Mouse (Mus musculus): ENCODE data around the gene Amz1. TPM values are rescaled to one million over a fixed set of nuclear protein-coding genes. Genes with fewer than 3 reads are reported as not detected.

The Amz1 gene
- polyA plus RNA-seq, 1 experiment from 2014 or later = 1.3 TPM

DNA sequence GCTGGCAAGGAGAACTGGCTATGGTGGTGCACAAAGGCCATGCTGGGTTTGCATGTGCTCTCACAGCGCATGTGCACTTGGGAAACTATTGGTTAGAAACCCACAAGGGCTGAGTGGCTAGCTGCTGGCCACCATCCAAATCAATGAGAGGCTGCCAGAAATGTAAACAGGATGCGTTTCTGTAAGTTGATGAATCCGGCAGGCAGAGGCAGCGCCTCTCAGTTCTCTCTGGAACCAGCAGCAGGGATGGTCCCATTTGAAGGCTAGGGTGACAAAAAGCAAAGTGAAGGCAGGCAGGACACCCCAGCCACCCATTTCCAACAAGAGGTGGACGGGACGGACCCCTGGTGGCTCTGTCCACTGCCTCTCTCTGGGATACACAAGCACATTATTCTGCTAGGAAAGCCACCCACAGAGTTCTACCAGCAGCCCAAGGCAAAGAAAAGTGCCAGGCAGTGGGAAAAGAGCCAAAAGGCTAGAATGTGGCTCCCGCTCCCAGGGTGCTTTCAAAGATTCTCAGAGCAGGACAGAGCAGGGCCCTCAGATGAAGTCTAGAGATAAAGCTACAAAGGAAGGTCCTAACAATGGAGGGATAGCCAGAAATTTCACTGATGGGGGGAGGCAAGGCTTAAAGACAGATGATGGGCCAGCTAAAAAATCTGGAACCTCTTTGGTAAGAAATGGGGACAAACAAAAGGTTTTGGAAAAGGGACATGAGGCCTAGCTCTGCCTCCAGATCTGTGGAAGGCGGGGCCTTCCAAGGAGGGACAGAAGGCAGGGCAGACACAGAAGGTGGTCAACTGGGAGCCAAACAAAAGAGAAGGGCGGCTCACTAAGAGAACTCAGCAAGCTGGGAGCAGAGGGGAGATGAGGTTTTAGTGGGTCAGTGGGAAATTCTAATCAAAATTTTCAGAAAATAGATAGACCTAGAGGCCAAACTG is 67.3 kb downstream of the Amz1 start:
- no peak for ATAC-seq
- H3K9me3 ChIP-seq (ENCODE audit: control insufficient read depth) = no peaks in the 10 kb centered on the region
- H3K4me1 ChIP-seq (replicated peaks; ENCODE audit: control insufficient read depth, insufficient read depth, low read length) = peaks cover 11% of the 10 kb centered on the region; the same call in 1 of the 2 replicates
- H3K36me3 ChIP-seq (ENCODE audit: control insufficient read depth, insufficient read depth) = no peaks in the 10 kb centered on the region
- no peaks in the 10 kb centered on the region for H3K27me3 ChIP-seq (replicated peaks; ENCODE audit: control insufficient read depth, insufficient read depth, low read length)
- H3K4me2 ChIP-seq (replicated peaks; ENCODE audit: low read depth) = no peak overlapping the region
- peak overlapping the region; percentile 71 for H3K27ac ChIP-seq (ENCODE audit: low read depth, low read length)
- H3K4me3 ChIP-seq (ENCODE audit: low read depth, low read length) = no peak overlapping the region
- TF ChIP-seq CTCF (IDR thresholded peaks at IDR 0.05; ENCODE audit: low read depth) = peak; percentile 21; the same call in 1 of the 2 replicates
- 51% methylated on average over 9 of the region's 9 CpGs for WGBS
- H3K9ac ChIP-seq (ENCODE audit: low read depth, low read length) = no peak overlapping the region

GRCm38 (mm10) chr5:140792233-140792632 is 68.3 kb downstream of the Amz1 start:
- Histone ChIP-seq H3K9ac (ENCODE audit: low read depth, low read length) (no peak overlapping the region), H3K27ac (ENCODE audit: low read depth, low read length) (0 out of 2 replicates have a peak overlapping the region, but pooled peaks have one; percentile 5), H3K9me3 (ENCODE audit: control insufficient read depth) (no peaks in the 10 kb centered on the region), H3K4me3 (ENCODE audit: low read depth, low read length) (no peak overlapping the region), H3K27me3 (replicated peaks; ENCODE audit: control insufficient read depth, insufficient read depth, low read length) (no peaks in the 10 kb centered on the region), H3K36me3 (ENCODE audit: control insufficient read depth, insufficient read depth) (no peaks in the 10 kb centered on the region), H3K4me1 (replicated peaks; ENCODE audit: control insufficient read depth, insufficient read depth, low read length) (peaks cover 11% of the 10 kb centered on the region; the same call in 1 of the 2 replicates), H3K4me2 (replicated peaks; ENCODE audit: low read depth) (no peak overlapping the region)
- ATAC-seq = no peak
- no peak for TF ChIP-seq CTCF (IDR thresholded peaks at IDR 0.05; ENCODE audit: low read depth)
- WGBS = 37% methylated on average over 5 of the region's 5 CpGs

- Histone ChIP-seq H3K9ac (ENCODE audit: low read depth, low read length) (no peak overlapping the region), H3K27ac (ENCODE audit: low read depth, low read length) (no peak overlapping the region), H3K4me1 (replicated peaks; ENCODE audit: control insufficient read depth, insufficient read depth, low read length) (peaks cover 9% of the 10 kb centered on the region; the same call in 1 of the 2 replicates), H3K36me3 (ENCODE audit: control insufficient read depth, insufficient read depth) (no peaks in the 10 kb centered on the region), H3K4me3 (ENCODE audit: low read depth, low read length) (no peak overlapping the region), H3K9me3 (ENCODE audit: control insufficient read depth) (no peaks in the 10 kb centered on the region), H3K4me2 (replicated peaks; ENCODE audit: low read depth) (no peak overlapping the region), H3K27me3 (replicated peaks; ENCODE audit: control insufficient read depth, insufficient read depth, low read length) (no peaks in the 10 kb centered on the region)
- WGBS = 48% methylated on average over 3 of the region's 3 CpGs
- TF ChIP-seq CTCF (IDR thresholded peaks at IDR 0.05; ENCODE audit: low read depth) = no peak
- no peak for ATAC-seq
Observed at GRCm38 (mm10) chr5:140794753-140795152, 70.8 kb downstream of the Amz1 start.

- no peak overlapping the region for H3K9ac ChIP-seq (ENCODE audit: low read depth, low read length)
- WGBS = 50% methylated on average over 2 of the region's 2 CpGs
- H3K4me3 ChIP-seq (ENCODE audit: low read depth, low read length) = no peak overlapping the region
- H3K9me3 ChIP-seq (ENCODE audit: control insufficient read depth) = no peaks in the 10 kb centered on the region
- H3K4me2 ChIP-seq (replicated peaks; ENCODE audit: low read depth) = no peak overlapping the region
- no peaks in the 10 kb centered on the region for H3K36me3 ChIP-seq (ENCODE audit: control insufficient read depth, insufficient read depth)
- H3K27ac ChIP-seq (ENCODE audit: low read depth, low read length) = no peak overlapping the region
- H3K4me1 ChIP-seq (replicated peaks; ENCODE audit: control insufficient read depth, insufficient read depth, low read length) = peaks cover 9% of the 10 kb centered on the region; the same call in 1 of the 2 replicates
- H3K27me3 ChIP-seq (replicated peaks; ENCODE audit: control insufficient read depth, insufficient read depth, low read length) = no peaks in the 10 kb centered on the region
- no peak for ATAC-seq
- TF ChIP-seq CTCF (IDR thresholded peaks at IDR 0.05; ENCODE audit: low read depth) = no peak
Observed at GRCm38 (mm10) chr5:140795176-140795575, 71.2 kb downstream of the Amz1 start.

DNA sequence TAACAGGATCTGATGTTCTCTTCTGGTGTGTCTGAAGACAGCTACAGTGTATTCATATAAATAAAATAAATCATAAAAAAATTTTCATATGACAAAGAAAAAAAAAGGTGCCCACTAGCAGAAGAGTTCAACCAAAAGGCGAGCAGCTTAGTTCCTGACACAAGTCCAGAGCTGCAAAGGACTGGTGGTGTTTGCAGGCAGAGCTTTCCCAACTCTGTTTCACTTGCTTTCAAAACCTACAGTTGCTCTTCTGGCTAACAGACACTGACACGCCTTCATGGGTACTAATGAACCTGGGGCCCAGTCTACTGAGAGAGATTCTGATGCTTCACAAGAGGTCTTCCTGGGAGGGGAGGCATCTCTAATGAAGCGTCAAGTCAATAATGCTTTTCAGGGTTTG is 72.1 kb downstream of the Amz1 start:
- peaks cover 9% of the 10 kb centered on the region; the same call in 1 of the 2 replicates for H3K4me1 ChIP-seq (replicated peaks; ENCODE audit: control insufficient read depth, insufficient read depth, low read length)
- no peaks in the 10 kb centered on the region for H3K36me3 ChIP-seq (ENCODE audit: control insufficient read depth, insufficient read depth)
- H3K9ac ChIP-seq (ENCODE audit: low read depth, low read length) = no peak overlapping the region
- no peak overlapping the region for H3K4me2 ChIP-seq (replicated peaks; ENCODE audit: low read depth)
- 90% methylated on average over 3 of the region's 3 CpGs for WGBS
- TF ChIP-seq CTCF (IDR thresholded peaks at IDR 0.05; ENCODE audit: low read depth) = no peak
- ATAC-seq = no peak
- H3K27me3 ChIP-seq (replicated peaks; ENCODE audit: control insufficient read depth, insufficient read depth, low read length) = no peaks in the 10 kb centered on the region
- no peak overlapping the region for H3K4me3 ChIP-seq (ENCODE audit: low read depth, low read length)
- no peak overlapping the region for H3K27ac ChIP-seq (ENCODE audit: low read depth, low read length)
- no peaks in the 10 kb centered on the region for H3K9me3 ChIP-seq (ENCODE audit: control insufficient read depth)

- Histone ChIP-seq H3K4me2 (replicated peaks; ENCODE audit: low read depth) (no peak overlapping the region), H3K9me3 (ENCODE audit: control insufficient read depth) (no peaks in the 10 kb centered on the region), H3K27ac (ENCODE audit: low read depth, low read length) (no peak overlapping the region), H3K4me3 (ENCODE audit: low read depth, low read length) (no peak overlapping the region), H3K36me3 (ENCODE audit: control insufficient read depth, insufficient read depth) (no peaks in the 10 kb centered on the region), H3K4me1 (replicated peaks; ENCODE audit: control insufficient read depth, insufficient read depth, low read length) (0 out of 2 replicates have a peak, but pooled peaks cover 3% of the 10 kb centered on the region), H3K9ac (ENCODE audit: low read depth, low read length) (no peak overlapping the region), H3K27me3 (replicated peaks; ENCODE audit: control insufficient read depth, insufficient read depth, low read length) (no peaks in the 10 kb centered on the region)
- WGBS = 72% methylated on average over 7 of the region's 7 CpGs
- ATAC-seq = no peak
- TF ChIP-seq CTCF (IDR thresholded peaks at IDR 0.05; ENCODE audit: low read depth) = no peak
Observed at GRCm38 (mm10) chr5:140798158-140798557, 74.2 kb downstream of the Amz1 start.
